Mouse (Mus musculus): ENCODE data around the gene Slc8a1. TPM values are rescaled to one million over a fixed set of nuclear protein-coding genes. Genes with fewer than 3 reads are reported as not detected.
A peak's percentile ranks its signal among the peaks of the same experiment; 100 is the strongest.

Slc8a1 gene
- total and polyA plus RNA-seq, 2 experiments from 2014 or later, result 71.6 to 875 TPM

DNA sequence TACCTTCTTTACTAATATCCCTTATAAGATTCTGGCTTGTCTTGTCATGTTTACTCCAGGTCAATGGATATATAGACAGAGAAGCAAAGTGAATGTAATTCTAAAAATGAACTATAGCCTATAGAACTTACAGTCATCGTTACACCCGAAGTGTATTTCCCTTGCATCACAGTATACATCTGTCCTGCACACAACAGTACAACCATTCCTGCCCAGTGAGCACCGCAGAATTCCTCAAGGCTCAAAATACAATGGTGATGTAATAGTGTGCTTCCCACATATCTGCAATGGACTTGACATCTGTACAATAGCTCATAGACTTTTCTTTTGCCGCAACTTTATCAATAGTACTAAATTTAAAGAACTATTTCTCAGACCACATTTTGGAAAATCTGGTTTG is 8.3 kb downstream of the Slc8a1 start:
- Histone ChIP-seq H3K9ac (replicated peaks; ENCODE audit: low read depth, low read length) (no peak overlapping the region), H3K4me2 (ENCODE audit: low read depth, low read length) (peak overlapping the region; percentile 46), H3K9me3 (replicated peaks; ENCODE audit: control insufficient read depth, low read length) (no peaks in the 10 kb centered on the region), H3K4me1 (ENCODE audit: control insufficient read depth, insufficient read depth) (peaks cover 4% of the 10 kb centered on the region; the same call in 1 of the 2 replicates), H3K27me3 (ENCODE audit: control insufficient read depth, insufficient read depth, low read length) (no peaks in the 10 kb centered on the region), H3K36me3 (replicated peaks; ENCODE audit: control insufficient read depth, insufficient read depth, low read length) (0 out of 2 replicates have a peak, but pooled peaks cover 15% of the 10 kb centered on the region), H3K27ac (ENCODE audit: low read depth) (peak overlapping the region; percentile 51; the same call in 1 of the 2 replicates), H3K4me3 (ENCODE audit: low read depth, low read length) (0 out of 2 replicates have a peak overlapping the region, but pooled peaks have one; percentile 7)
- peak; percentile 53; the same call in 1 of the 2 replicates for ATAC-seq (ENCODE audit: insufficient read depth, low read depth)
- DNase-seq (ENCODE audit: low spot score), result no peak
- 26% methylated on average over 4 of the region's 4 CpGs for WGBS
- no peak for TF ChIP-seq CTCF (IDR thresholded peaks at IDR 0.05; ENCODE audit: low read depth)
- no peak for TF ChIP-seq EP300 (IDR thresholded peaks at IDR 0.05; ENCODE audit: low read depth)

DNA sequence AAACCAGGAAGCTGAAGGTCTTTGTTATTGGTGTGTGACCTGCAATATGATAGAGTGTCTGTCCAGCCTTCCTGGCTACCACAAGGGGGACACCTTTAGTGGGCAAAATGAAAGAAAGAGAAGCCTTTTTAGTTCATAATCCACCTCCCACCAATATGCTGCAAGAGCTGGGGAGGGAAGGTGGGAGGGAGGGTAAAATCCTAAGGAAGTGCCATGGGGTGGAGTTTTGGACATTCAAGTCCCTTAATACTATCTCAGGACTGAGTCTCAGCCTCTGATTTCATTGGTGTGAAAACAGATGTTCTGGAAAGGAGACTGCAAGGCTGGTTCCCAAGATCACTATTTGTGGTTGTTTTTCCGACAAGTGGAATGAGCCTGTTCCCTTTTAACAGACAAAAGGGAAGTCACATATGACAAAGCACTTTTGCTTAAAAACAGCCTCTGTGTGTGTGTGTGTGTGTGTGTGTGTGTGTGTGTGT is 25.9 kb downstream of the Slc8a1 start:
- no peak overlapping the region for H3K4me3 ChIP-seq (ENCODE audit: low read depth, low read length)
- H3K4me2 ChIP-seq (ENCODE audit: low read depth, low read length), result no peak overlapping the region
- no peak overlapping the region for H3K9ac ChIP-seq (replicated peaks; ENCODE audit: low read depth, low read length)
- WGBS, result 15% methylated on average over 1 of the region's 1 CpGs
- no peak for TF ChIP-seq EP300 (IDR thresholded peaks at IDR 0.05; ENCODE audit: low read depth)
- peak; percentile 43 for TF ChIP-seq CTCF (IDR thresholded peaks at IDR 0.05; ENCODE audit: low read depth)
- peak overlapping the region; percentile 55; the same call in 1 of the 2 replicates for H3K27ac ChIP-seq (ENCODE audit: low read depth)
- DNase-seq (ENCODE audit: low spot score) (no peak), ATAC-seq (ENCODE audit: insufficient read depth, low read depth) (no peak; the same call in 1 of the 2 replicates)
- H3K9me3 ChIP-seq (replicated peaks; ENCODE audit: control insufficient read depth, low read length), result no peaks in the 10 kb centered on the region
- H3K36me3 ChIP-seq (replicated peaks; ENCODE audit: control insufficient read depth, insufficient read depth, low read length), result peaks cover 7% of the 10 kb centered on the region; the same call in 1 of the 2 replicates
- peaks cover 22% of the 10 kb centered on the region for H3K4me1 ChIP-seq (ENCODE audit: control insufficient read depth, insufficient read depth)
- no peaks in the 10 kb centered on the region for H3K27me3 ChIP-seq (ENCODE audit: control insufficient read depth, insufficient read depth, low read length)

DNA sequence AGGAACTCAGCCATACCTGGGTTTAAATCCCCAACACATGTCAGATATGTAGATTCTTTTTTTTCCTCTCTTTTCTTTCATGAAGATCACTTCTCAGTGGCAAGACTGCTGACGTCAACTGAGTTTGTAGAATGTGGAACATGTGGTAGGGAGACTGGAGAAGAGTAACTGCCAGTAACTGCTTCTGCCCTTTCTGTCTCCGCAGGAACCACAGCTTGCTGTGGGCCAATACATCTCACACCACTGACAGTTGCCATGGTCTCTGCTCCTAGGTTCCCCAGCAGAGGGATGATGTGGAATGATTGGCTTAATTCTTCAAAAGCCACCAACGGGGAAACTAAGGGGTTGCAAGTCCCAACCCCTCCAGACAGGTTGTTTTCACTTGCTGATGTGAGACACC is 33.4 kb downstream of the Slc8a1 start:
- Histone ChIP-seq H3K4me1 (ENCODE audit: control insufficient read depth, insufficient read depth) (peaks cover 12% of the 10 kb centered on the region; the same call in 1 of the 2 replicates), H3K4me2 (ENCODE audit: low read depth, low read length) (no peak overlapping the region), H3K36me3 (replicated peaks; ENCODE audit: control insufficient read depth, insufficient read depth, low read length) (peaks cover 14% of the 10 kb centered on the region), H3K27me3 (ENCODE audit: control insufficient read depth, insufficient read depth, low read length) (no peaks in the 10 kb centered on the region), H3K9ac (replicated peaks; ENCODE audit: low read depth, low read length) (no peak overlapping the region), H3K4me3 (ENCODE audit: low read depth, low read length) (no peak overlapping the region), H3K27ac (ENCODE audit: low read depth) (peak overlapping the region; percentile 19; the same call in 1 of the 2 replicates), H3K9me3 (replicated peaks; ENCODE audit: control insufficient read depth, low read length) (no peaks in the 10 kb centered on the region)
- TF ChIP-seq EP300 (IDR thresholded peaks at IDR 0.05; ENCODE audit: low read depth) (no peak), CTCF (IDR thresholded peaks at IDR 0.05; ENCODE audit: low read depth) (no peak)
- ATAC-seq (ENCODE audit: insufficient read depth, low read depth) (0 out of 2 replicates have a peak, but pooled peaks have one; percentile 18), DNase-seq (ENCODE audit: low spot score) (no peak)
- WGBS, result 24% methylated on average over 3 of the region's 3 CpGs

DNA sequence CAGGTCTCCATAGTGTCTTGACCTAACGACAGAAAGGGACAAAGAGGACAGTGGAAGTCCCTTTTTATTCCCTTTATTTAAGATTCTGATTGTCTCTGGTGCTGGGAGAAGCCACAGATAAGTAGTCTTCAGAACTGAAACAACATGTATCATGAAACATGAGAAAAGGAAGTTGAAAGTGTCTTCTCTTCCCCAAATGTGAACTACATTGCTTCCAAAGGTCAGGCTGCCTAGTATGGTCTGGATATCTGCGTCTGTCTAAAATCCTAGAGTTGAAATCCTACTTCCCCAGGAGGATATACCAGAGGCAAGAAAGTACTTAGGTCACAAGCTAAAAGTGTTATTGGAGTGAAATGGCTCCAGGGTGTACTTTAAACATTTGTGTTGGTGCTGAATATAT is 34.9 kb downstream of the Slc8a1 start:
- no peak for DNase-seq (ENCODE audit: low spot score)
- Histone ChIP-seq H3K27ac (ENCODE audit: low read depth) (peak overlapping the region; percentile 32; the same call in 1 of the 2 replicates), H3K9ac (replicated peaks; ENCODE audit: low read depth, low read length) (no peak overlapping the region), H3K9me3 (replicated peaks; ENCODE audit: control insufficient read depth, low read length) (no peaks in the 10 kb centered on the region), H3K4me2 (ENCODE audit: low read depth, low read length) (no peak overlapping the region), H3K4me1 (ENCODE audit: control insufficient read depth, insufficient read depth) (peaks cover 9% of the 10 kb centered on the region; the same call in 1 of the 2 replicates), H3K4me3 (ENCODE audit: low read depth, low read length) (no peak overlapping the region), H3K27me3 (ENCODE audit: control insufficient read depth, insufficient read depth, low read length) (no peaks in the 10 kb centered on the region), H3K36me3 (replicated peaks; ENCODE audit: control insufficient read depth, insufficient read depth, low read length) (peaks cover 14% of the 10 kb centered on the region)
- 40% methylated on average over 2 of the region's 2 CpGs for whole genome bisulfite sequencing
- no peak for TF ChIP-seq EP300 (IDR thresholded peaks at IDR 0.05; ENCODE audit: low read depth)
- no peak for TF ChIP-seq CTCF (IDR thresholded peaks at IDR 0.05; ENCODE audit: low read depth)
- ATAC-seq (ENCODE audit: insufficient read depth, low read depth), result no peak

DNA sequence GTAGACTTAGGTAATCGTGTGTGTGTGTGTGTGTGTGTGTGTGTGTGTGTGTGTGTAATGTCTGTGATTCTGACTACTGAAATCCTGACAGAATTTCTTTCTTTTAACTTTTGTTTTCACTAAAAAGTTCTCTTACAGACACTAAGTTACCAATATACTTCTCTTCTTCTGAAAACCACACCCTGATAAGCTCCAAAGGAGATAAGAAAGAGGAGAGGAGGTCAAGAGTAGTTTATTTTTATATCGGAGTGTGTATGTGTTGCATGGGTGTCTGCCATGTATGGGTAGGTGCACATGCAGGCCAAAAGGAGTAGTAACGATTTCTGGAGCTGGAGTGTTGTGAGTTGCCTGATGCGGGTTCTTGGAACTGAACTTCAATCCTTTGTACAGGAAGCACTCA is 36.5 kb downstream of the Slc8a1 start:
- H3K27ac ChIP-seq (ENCODE audit: low read depth), result 0 out of 2 replicates have a peak overlapping the region, but pooled peaks have one; percentile 49

More for the DNA sequence above, 36.5 kb downstream of the Slc8a1 start:
- Histone ChIP-seq H3K4me2 (ENCODE audit: low read depth, low read length) (no peak overlapping the region), H3K36me3 (replicated peaks; ENCODE audit: control insufficient read depth, insufficient read depth, low read length) (peaks cover 7% of the 10 kb centered on the region), H3K9ac (replicated peaks; ENCODE audit: low read depth, low read length) (no peak overlapping the region), H3K4me3 (ENCODE audit: low read depth, low read length) (no peak overlapping the region), H3K27me3 (ENCODE audit: control insufficient read depth, insufficient read depth, low read length) (no peaks in the 10 kb centered on the region), H3K9me3 (replicated peaks; ENCODE audit: control insufficient read depth, low read length) (no peaks in the 10 kb centered on the region), H3K4me1 (ENCODE audit: control insufficient read depth, insufficient read depth) (no peaks in the 10 kb centered on the region; the same call in 1 of the 2 replicates)
- no peak for TF ChIP-seq CTCF (IDR thresholded peaks at IDR 0.05; ENCODE audit: low read depth)
- no peak for TF ChIP-seq EP300 (IDR thresholded peaks at IDR 0.05; ENCODE audit: low read depth)
- no peak for DNase-seq (ENCODE audit: low spot score)
- WGBS, result 43% methylated on average over 4 of the region's 4 CpGs
- no peak for ATAC-seq (ENCODE audit: insufficient read depth, low read depth)

All from heart, postnatal 0 days (tissue).